Mouse (Mus musculus) layer of hippocampus, adult 2 months (tissue): ENCODE measurements around the gene Klhdc10. TPM values are rescaled to one million over a fixed set of nuclear protein-coding genes. Genes with fewer than 3 reads are reported as not detected.
A peak's percentile ranks its signal among the peaks of the same experiment; 100 is the strongest.

Experiments used
- DNase-seq, 2 experiments: peaks; one replicate each; pipeline ENCODE4 v3.0.0; 2022; ENCODE audit warnings: low spot score in 2 of 2
- H3K27ac ChIP-seq: fragments of 200-600 bp; 2 replicates; pipeline ENCODE4 v1.8.1; 2022
- H3K4me3 ChIP-seq: fragments of 200-600 bp; 2 replicates; pipeline ENCODE4 v1.8.1; 2022; ENCODE audit warnings: mild to moderate bottlenecking
- CTCF ChIP-seq: fragments of 200-600 bp; conservative IDR thresholded peaks from 2 replicates; pipeline ENCODE4 v1.8.1; 2022; ENCODE audit warnings: antibody characterized with exemption, mild to moderate bottlenecking, moderate library complexity
- long read RNA-seq, 2 experiments: library from polyadenylated mRNA; stranded (forward); transcript quantifications; one replicate each; pipeline ENCODE4 v2.0.0; 2021; ENCODE audit warnings: borderline mapping rate in 2 of 2
- total RNA-seq, 2 experiments: library from RNA; stranded (reverse); gene quantifications; 2 replicates each; pipeline ENCODE4 v1.2.3; 2021

Klhdc10 gene
- total RNA-seq = 10 to 100 TPM; 88.8 to 96.1 TPM
- long read RNA-seq, experiment 1, full-length matches to known transcripts = 19 of 32 reads
- long read RNA-seq, experiment 1, partial matches to known transcripts = 4 of 32 reads
- long read RNA-seq, experiment 1, other reads (novel, unspliced or antisense) = 9 of 32 reads
- long read RNA-seq, experiment 2, full-length matches to known transcripts = 31 of 47 reads
- long read RNA-seq, experiment 2, partial matches to known transcripts = 4 of 47 reads
- long read RNA-seq, experiment 2, other reads (novel, unspliced or antisense) = 12 of 47 reads

GRCm38 (mm10) chr6:30401308-30402015 is at the start of gene Klhdc10:
Gene Klhdc10 (plus strand): TSS chr6:30401868.
- peak within 1 kb of the TSS; percentile 88 for H3K4me3 ChIP-seq
- peak; percentile 100 for DNase-seq
- peak within 1 kb of the TSS; percentile 98 for H3K27ac ChIP-seq
- TF ChIP-seq CTCF = 0 out of 2 replicates have a peak, but pooled peaks have one; percentile 10

DNA sequence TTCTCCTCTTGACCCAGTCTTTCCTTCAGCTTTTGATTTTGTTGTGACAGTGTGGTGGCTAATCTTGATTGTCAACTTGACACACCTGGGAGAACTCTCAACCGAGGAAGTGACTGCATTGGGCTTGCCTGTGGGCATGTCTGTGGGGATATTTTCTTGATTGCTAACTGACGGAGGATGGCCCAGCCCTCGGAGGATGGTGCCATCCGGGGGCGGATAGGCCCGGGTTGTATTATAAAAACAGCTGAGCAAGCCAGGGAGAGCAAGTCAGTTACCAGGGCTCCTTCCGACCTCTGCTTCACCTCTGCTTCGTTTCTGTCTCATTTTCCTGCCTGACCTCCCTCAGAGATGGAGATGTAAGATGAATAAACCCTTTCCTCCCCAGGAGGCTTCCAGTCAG is 48.9 kb upstream of the Klhdc10 start:
- TF ChIP-seq CTCF = no peak
- no peak overlapping the region for H3K4me3 ChIP-seq
- no peak for DNase-seq
- H3K27ac ChIP-seq = no peak overlapping the region

GRCm38 (mm10) chr6:30353661-30354060 is 48.0 kb upstream of the Klhdc10 start:
- no peak for DNase-seq
- H3K27ac ChIP-seq = no peak overlapping the region
- H3K4me3 ChIP-seq = no peak overlapping the region
- TF ChIP-seq CTCF = no peak

DNA sequence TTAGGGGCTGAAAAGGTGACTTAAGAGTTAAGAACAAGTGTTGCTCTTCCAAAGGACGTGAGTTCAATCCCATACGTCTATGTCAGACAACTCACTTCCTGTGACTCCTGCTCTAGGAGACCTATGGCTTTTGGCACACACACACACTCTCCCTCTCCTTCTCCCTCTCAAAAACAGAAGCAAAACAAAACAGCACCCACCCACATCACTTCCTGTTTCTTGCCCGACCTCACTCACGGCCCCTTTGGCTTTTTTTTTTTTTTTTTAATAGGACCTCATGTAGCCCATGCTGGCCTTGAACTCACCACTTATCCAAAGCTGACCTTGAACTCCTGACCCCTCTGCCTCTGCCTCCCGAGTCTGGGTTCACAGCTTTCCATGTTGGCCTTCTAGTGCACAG is 46.9 kb upstream of the Klhdc10 start:
- Histone ChIP-seq H3K4me3 (no peak overlapping the region), H3K27ac (no peak overlapping the region)
- TF ChIP-seq CTCF = no peak
- DNase-seq = no peak

GRCm38 (mm10) chr6:30355701-30356100 is 46.0 kb upstream of the Klhdc10 start:
- no peak for TF ChIP-seq CTCF
- no peak for DNase-seq
- H3K27ac ChIP-seq = no peak overlapping the region
- no peak overlapping the region for H3K4me3 ChIP-seq

DNA sequence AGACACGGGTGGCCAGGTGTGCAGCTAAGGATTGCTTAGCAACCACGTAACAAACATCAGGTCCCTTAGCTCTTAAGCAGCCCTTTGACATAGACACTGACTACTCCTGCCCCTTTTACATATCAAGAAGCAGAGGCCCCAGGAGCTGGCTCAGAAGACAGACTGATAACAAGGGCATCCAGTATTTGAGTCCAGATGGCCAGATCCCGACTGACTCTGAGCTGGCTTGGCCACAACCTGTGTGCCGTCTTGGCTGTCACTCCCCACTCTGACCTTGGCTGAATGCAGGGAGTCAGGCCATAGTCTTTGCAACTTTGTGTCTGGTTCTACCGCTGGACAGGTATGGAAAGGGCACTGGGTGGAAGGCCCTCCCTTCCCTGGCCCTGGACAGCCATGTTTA is 45.5 kb upstream of the Klhdc10 start:
- DNase-seq = no peak

DNA sequence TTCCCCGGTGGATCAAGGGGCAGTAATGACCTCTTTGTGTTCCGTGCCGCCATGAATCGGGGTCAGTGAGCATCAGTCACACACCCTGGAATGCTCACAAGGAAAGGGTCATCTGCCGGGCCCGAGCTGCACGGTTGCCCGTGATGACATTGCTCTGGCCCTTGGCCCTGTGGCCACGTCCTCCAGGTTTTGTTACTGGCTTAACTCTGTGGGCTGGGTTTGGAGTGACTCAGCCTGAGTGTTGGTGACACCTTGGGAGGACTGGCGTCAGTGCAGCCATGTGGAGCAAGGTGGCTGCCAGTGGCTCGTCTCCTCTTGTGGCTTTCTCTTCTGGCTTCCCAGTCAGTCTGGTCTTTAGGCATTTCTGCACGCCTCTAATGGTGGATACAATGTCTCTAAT is 45.0 kb upstream of the Klhdc10 start:
- no peak for TF ChIP-seq CTCF
- H3K27ac ChIP-seq = no peak overlapping the region

More for the DNA sequence above, 45.5 kb upstream of the Klhdc10 start:
- Histone ChIP-seq H3K27ac (no peak overlapping the region), H3K4me3 (no peak overlapping the region)
- no peak for TF ChIP-seq CTCF

DNA sequence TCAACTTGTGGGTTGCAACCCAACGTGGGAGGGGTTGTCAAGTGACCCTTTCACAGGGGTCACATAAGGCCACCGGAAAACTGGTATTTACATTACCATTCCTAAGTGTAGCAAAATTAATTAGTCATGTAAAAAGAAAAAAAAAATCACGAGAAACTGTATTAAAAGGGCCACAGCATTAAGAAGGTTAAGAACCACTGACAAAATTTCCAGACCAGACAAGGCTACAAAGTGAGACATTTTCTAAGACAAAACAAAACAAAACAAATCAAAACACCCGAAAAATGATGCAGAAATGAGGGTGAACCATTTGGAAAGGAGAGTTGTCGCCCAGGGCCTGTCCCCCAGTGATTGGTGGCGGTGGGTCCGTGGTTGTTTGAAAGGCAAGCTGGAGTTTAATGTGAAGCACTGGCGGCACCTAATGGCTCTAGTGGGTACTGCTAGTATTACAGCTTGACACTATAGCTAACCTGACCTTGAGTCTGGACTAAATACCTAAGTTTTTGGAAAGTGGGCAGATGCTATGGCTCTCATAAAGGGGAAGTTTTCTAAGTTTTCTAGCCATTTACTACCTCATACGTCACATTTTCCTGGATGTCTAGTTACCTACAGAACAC is 44.0 kb upstream of the Klhdc10 start:
- Histone ChIP-seq H3K4me3 (no peak overlapping the region), H3K27ac (no peak overlapping the region)
- DNase-seq = peak; percentile 52 to 74
- TF ChIP-seq CTCF = peak; percentile 96

More for the DNA sequence above, 45.0 kb upstream of the Klhdc10 start:
- no peak overlapping the region for H3K4me3 ChIP-seq
- no peak for DNase-seq

DNA sequence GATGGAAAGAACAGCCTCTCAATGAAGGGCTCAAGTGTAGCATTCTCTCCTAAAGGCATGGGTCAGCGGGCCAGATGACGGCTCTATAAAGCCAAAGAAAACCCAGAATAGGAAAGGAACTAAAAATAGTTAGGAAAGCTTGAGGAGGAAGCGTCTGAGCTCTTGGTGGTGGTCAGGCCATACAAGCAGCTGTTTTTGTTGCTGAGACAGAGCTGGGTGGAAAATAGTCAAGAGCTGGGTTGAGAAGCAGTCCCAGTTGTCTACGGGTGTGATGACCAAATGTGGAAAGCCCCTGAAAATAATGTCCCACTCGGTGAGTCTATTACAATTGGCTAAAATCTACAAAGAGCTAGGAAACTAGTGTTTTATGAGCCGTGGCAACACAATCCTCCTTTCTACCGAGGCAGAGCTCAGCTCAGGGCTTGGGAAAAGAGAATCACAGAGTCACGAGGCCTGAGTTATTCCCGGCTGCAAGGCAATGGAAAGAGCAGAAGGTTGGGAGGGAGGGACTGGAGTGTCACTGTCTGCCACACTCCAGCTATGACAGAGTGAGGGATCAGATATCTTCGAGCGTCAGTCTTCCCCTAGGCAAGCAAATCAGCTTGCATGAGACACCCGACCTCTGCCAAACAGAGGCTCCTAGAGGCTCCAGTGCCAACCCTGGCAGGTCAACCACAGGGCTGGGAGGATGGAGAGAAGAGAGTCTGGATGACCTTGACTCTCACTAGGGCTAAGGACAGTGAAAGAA is 41.7 kb upstream of the Klhdc10 start:
- no peak for DNase-seq
- TF ChIP-seq CTCF = no peak
- H3K27ac ChIP-seq = peak overlapping the region; percentile 57; the same call in 1 of the 2 replicates
- no peak overlapping the region for H3K4me3 ChIP-seq

DNA sequence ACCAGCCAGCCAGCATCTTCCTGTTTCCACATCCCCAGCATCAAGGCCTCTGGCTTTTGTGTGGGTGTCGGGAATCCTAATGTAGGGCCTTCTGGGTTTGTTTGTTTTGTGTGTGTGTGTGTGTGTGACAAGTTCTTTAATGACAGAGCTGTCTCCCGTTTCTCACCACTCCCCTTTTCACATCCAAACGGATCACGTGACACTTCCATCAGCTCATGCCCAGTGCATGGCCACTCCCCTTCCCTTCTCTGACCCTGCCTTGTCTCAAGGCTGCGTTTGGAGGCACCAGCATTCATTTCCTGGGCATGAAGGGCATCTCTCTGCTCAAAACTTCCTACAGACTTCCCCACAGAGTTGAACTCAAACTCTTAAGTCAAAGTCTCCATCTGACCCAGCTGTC is 37.9 kb upstream of the Klhdc10 start:
- no peak overlapping the region for H3K4me3 ChIP-seq
- DNase-seq = no peak

GRCm38 (mm10) chr6:30369291-30369690 is 32.4 kb upstream of the Klhdc10 start:
- no peak overlapping the region for H3K27ac ChIP-seq
- H3K4me3 ChIP-seq = no peak overlapping the region
- peak; percentile 72 for TF ChIP-seq CTCF
- no peak for DNase-seq

More for the DNA sequence above, 37.9 kb upstream of the Klhdc10 start:
- no peak for TF ChIP-seq CTCF
- H3K27ac ChIP-seq = no peak overlapping the region

DNA sequence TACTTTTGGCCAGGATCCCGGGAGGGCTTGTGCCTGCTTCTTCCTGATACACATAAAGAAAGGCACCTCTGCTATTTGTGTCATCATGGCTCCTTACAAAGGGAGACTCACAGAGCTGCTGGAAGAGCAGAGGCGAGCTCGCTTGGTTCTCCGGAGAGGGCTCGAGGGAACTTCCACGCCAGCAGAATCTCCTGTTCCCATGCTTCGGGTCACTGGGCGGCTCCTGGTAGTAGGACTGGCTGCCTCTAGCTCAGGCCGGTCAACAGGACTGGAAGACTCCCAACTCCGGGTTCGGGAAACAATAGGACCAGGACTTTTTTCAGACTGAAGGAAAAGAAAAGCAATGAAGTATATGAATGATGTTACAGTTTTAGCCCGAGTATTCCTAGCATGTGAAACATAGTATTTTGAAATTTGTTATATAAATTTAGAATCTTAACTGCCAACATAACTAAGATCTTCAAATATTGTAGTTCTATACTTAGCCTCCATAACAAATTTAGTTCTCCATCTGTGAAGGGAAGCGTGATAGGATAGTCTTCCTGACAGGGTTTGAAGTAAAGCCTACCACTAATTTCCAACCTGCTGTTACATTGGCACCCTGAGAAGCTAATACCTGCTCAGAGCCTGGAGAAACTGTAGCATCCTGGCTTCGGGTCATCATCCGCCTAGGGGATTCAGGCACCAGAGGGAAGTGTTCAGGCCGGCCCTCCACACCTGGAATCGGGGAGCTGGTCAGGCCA is 28.9 kb upstream of the Klhdc10 start:
- Histone ChIP-seq H3K27ac (no peak overlapping the region), H3K4me3 (no peak overlapping the region)
- no peak for DNase-seq
- TF ChIP-seq CTCF = no peak
